Mouse (Mus musculus) forebrain, embryonic 11.5 days (tissue): ENCODE measurements around the gene Slc22a18. TPM values are rescaled to one million over a fixed set of nuclear protein-coding genes. Genes with fewer than 3 reads are reported as not detected.
A peak's percentile ranks its signal among the peaks of the same experiment; 100 is the strongest.

Experiments
- ATAC-seq: fragments of 200-750 bp; cut with Nextera tagmentation; replicated peaks from 2 replicates; pipeline ENCODE4 v1.8.0; 2017; ENCODE audit warnings: moderate TSS enrichment; ENCODE audit not compliant: low FRiP score
- DNase-seq: peaks from one replicate; pipeline ENCODE4 v3.0.0-alpha.2; 2017; ENCODE audit warnings: low spot score
- H3K27ac ChIP-seq: fragments of 300-500 bp; sonication (generic); 2 replicates; pipeline ENCODE4 v1.5.1; 2014; ENCODE audit warnings: low read depth, low read length
- H3K27me3 ChIP-seq: fragments of 300-500 bp; sonication (generic); 2 replicates; pipeline ENCODE4 v1.6.1; 2014; ENCODE audit warnings: mild to moderate bottlenecking, low read length, mixed read lengths; ENCODE audit not compliant: control insufficient read depth, insufficient read depth
- H3K36me3 ChIP-seq: fragments of 300-500 bp; sonication (generic); 2 replicates; pipeline ENCODE4 v1.6.1; 2014; ENCODE audit warnings: mild to moderate bottlenecking, low read length, moderate library complexity, mixed read lengths; ENCODE audit not compliant: control insufficient read depth, insufficient read depth
- H3K4me1 ChIP-seq: fragments of 300-500 bp; sonication (generic); replicated peaks from 2 replicates; pipeline ENCODE4 v1.6.1; 2014; ENCODE audit warnings: low read length, mixed read lengths; ENCODE audit not compliant: control insufficient read depth, insufficient read depth
- H3K4me2 ChIP-seq: fragments of 300-500 bp; sonication (generic); 2 replicates; pipeline ENCODE4 v1.6.1; 2014; ENCODE audit warnings: low read depth, mild to moderate bottlenecking, low read length, moderate library complexity, mixed read lengths; ENCODE audit not compliant: severe bottlenecking
- H3K4me3 ChIP-seq: fragments of 300-500 bp; sonication (generic); 2 replicates; pipeline ENCODE4 v1.5.1; 2014; ENCODE audit warnings: low read depth, low read length
- H3K9ac ChIP-seq: fragments of 300-500 bp; sonication (generic); 2 replicates; pipeline ENCODE4 v1.6.1; 2014; ENCODE audit warnings: low read length
- H3K9me3 ChIP-seq: fragments of 300-500 bp; sonication (generic); 2 replicates; pipeline ENCODE4 v1.6.1; 2016; ENCODE audit warnings: low read length, mixed read lengths; ENCODE audit not compliant: control insufficient read depth
- WGBS: fragments of 180-500 bp; shearing (Covaris S2); extraction: QIAGEN DNeasy Blood & Tissue Kit; methylation state at CpG from one replicate; pipeline ENCODE4 v1.1.7; 2014; 5-methylcytosine and 5-hydroxymethylcytosine counted together
- polyA plus RNA-seq: library from polyadenylated mRNA; unstranded; fragments of >200 nt; fragmentation: Nextera tagmentation; extraction: Ambion mirVana; gene quantifications from 2 replicates; pipeline ENCODE4 v1.2.1, GENCODE M21; 2014

Gene Slc22a18
- polyA plus RNA-seq, 1 experiment from 2014 or later: 0.20 TPM

- 0 out of 2 replicates have a peak, but pooled peaks cover 1% of the 10 kb centered on the region for H3K4me1 ChIP-seq
- no peaks in the 10 kb centered on the region for H3K36me3 ChIP-seq
- H3K27ac ChIP-seq: no peak overlapping the region
- 80% methylated on average over 2 of the region's 2 CpGs for WGBS
- no peak overlapping the region for H3K4me2 ChIP-seq
- H3K9ac ChIP-seq: no peak overlapping the region
- no peaks in the 10 kb centered on the region for H3K9me3 ChIP-seq
- ATAC-seq: no peak
- no peak for DNase-seq
- H3K27me3 ChIP-seq: peaks cover 35% of the 10 kb centered on the region
- H3K4me3 ChIP-seq: no peak overlapping the region
Measured at GRCm38 (mm10) chr7:143505411-143505810, 31.9 kb downstream of the Slc22a18 start.

DNA sequence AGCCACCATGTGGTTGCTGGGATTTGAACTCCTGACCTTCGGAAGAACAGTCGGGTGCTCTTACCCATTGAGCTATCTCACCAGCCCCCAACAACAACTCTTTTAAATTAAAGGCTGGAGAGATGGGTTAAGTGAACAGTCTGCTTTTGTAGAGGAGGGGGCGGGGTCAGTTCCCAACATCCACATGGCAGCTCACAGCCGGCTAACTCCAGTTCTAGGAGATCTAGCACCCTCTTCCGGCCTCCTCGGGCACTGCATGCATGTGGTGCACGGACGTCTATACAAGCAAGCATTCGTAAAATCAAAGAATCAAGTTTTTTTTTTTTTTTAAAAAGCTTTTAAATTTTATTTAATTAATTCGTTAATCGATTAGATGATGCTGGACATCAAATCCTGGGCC, 32.3 kb downstream of the Slc22a18 start:
- peaks cover 31% of the 10 kb centered on the region for H3K27me3 ChIP-seq
- H3K27ac ChIP-seq: no peak overlapping the region
- H3K4me3 ChIP-seq: no peak overlapping the region
- no peaks in the 10 kb centered on the region for H3K36me3 ChIP-seq
- H3K9me3 ChIP-seq: no peaks in the 10 kb centered on the region
- H3K4me2 ChIP-seq: no peak overlapping the region
- 30% methylated on average over 11 of the region's 11 CpGs for WGBS
- H3K9ac ChIP-seq: no peak overlapping the region
- DNase-seq (peak; percentile 83), ATAC-seq (no peak)
- H3K4me1 ChIP-seq: 0 out of 2 replicates have a peak, but pooled peaks cover 1% of the 10 kb centered on the region

DNA sequence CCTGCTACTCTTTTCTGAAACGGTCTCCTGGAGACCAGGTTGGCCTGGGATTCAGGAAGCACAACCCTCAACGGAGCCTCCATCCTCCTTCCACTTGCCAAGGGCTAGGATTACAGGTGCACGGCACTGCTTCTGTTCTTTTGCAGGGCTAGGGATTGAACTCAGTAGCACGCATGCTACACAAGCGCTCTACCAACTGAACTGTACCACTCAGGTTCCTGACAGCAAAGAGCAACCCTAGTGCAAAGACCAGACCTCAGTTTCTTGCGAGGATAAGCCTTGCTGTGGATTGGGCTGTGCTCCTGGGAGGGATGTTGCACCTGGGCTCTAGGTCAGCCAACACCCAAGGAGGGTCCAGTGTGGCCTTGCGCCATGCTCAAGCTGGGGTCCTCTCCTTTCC, 32.7 kb downstream of the Slc22a18 start:
- H3K9me3 ChIP-seq: no peaks in the 10 kb centered on the region
- ATAC-seq (no peak), DNase-seq (no peak)
- 68% methylated on average over 7 of the region's 7 CpGs for WGBS
- no peaks in the 10 kb centered on the region for H3K36me3 ChIP-seq
- H3K27me3 ChIP-seq: peaks cover 27% of the 10 kb centered on the region
- H3K4me2 ChIP-seq: no peak overlapping the region
- H3K27ac ChIP-seq: no peak overlapping the region
- 0 out of 2 replicates have a peak, but pooled peaks cover 1% of the 10 kb centered on the region for H3K4me1 ChIP-seq
- no peak overlapping the region for H3K9ac ChIP-seq
- no peak overlapping the region for H3K4me3 ChIP-seq

DNA sequence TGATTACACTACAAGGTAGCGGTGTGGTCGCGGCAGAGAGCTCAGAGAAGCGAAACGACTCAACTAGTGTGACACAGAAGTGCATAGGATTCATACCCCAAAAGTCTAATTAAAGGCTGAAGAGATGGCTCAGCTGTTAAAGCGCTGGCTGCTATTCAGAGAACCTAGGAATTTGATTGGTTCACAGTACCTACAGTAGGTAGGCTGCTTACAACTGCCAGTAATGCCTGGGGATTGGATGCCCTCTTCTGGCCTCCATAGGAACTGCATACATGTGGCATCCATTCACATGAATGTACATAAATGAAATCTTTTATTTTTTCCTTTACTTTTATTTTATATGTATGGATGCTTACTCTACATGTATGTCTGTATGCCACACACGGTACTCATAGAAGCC, 33.1 kb downstream of the Slc22a18 start:
- no peak overlapping the region for H3K9ac ChIP-seq
- 0 out of 2 replicates have a peak, but pooled peaks cover 1% of the 10 kb centered on the region for H3K4me1 ChIP-seq
- ATAC-seq (no peak), DNase-seq (peak; percentile 73)
- no peaks in the 10 kb centered on the region for H3K36me3 ChIP-seq
- H3K9me3 ChIP-seq: no peaks in the 10 kb centered on the region
- H3K4me3 ChIP-seq: no peak overlapping the region
- no peak overlapping the region for H3K4me2 ChIP-seq
- 32% methylated on average over 7 of the region's 7 CpGs for WGBS
- H3K27ac ChIP-seq: no peak overlapping the region
- peaks cover 23% of the 10 kb centered on the region for H3K27me3 ChIP-seq

DNA sequence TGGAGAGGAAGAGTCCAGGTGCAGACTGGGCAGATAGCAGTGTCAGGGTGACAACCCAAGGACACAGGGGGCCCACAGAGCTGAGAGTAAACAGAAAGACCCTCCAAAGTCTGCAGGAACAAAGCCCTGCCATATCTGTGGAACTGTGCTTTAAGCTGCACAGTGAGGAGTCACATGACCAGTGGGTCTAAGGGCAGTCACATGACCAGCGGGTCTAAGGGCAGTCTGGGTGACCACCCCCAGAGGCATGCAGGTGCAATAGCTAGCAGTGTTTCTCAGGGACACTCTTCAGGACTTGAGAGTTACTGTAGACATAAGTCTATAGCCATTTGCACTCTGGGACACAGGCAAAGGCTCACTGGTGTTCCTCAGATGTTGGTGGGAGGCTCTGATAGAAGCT, 36.0 kb downstream of the Slc22a18 start:
- no peak overlapping the region for H3K27ac ChIP-seq
- no peaks in the 10 kb centered on the region for H3K9me3 ChIP-seq
- no peak overlapping the region for H3K9ac ChIP-seq
- 76% methylated on average over 1 of the region's 1 CpGs for WGBS
- no peak overlapping the region for H3K4me3 ChIP-seq
- no peak overlapping the region for H3K4me2 ChIP-seq
- no peaks in the 10 kb centered on the region for H3K4me1 ChIP-seq
- ATAC-seq (no peak), DNase-seq (no peak)
- no peaks in the 10 kb centered on the region for H3K27me3 ChIP-seq
- H3K36me3 ChIP-seq: peaks cover 8% of the 10 kb centered on the region; the same call in 1 of the 2 replicates

DNA sequence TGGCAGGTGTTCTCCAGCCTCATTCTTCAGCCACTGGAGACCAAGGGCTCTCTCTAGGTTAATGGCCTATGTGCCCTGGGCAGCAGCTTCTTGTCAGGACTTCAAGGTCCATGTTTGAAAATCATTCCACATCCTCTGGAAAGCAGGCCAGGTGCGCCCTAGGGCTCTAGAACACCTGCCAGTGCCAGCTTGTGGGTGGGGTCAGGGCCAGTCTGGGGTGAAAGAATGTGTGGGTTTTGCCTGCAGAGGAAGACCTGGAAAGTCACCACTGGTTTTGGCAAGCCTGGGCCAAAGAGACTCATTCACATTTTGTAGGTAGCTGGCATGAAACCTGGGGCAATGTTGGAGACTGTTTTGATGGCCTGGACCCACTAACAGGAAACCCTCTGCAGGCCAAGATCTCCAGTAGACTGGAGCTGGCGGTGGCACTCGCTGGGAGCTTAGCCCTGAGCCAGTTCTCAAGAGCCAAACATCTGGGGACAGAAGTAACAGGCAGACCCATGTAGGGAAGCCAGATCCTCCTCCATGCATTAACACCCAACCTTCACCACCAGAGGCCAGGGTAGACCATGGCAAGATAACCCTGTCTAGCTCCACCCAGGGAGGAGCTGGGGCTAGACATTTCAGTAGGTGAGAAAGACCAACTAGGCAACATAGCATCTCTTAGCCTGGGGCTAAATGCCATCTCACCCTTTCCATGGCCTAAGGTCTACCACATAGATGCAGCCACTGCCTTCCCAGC, 37.2 kb downstream of the Slc22a18 start:
- ATAC-seq (no peak), DNase-seq (no peak)
- Histone ChIP-seq H3K4me1 (no peaks in the 10 kb centered on the region), H3K27me3 (no peaks in the 10 kb centered on the region), H3K4me3 (no peak overlapping the region), H3K27ac (no peak overlapping the region), H3K9ac (no peak overlapping the region), H3K36me3 (peaks cover 12% of the 10 kb centered on the region; the same call in 1 of the 2 replicates), H3K4me2 (no peak overlapping the region), H3K9me3 (no peaks in the 10 kb centered on the region)
- 94% methylated on average over 3 of the region's 3 CpGs for WGBS

GRCm38 (mm10) chr7:143511335-143511712, 37.8 kb downstream of the Slc22a18 start:
- DNase-seq (no peak), ATAC-seq (no peak)
- peaks cover 13% of the 10 kb centered on the region; the same call in 1 of the 2 replicates for H3K36me3 ChIP-seq
- no peaks in the 10 kb centered on the region for H3K27me3 ChIP-seq
- no peaks in the 10 kb centered on the region for H3K9me3 ChIP-seq
- no peak overlapping the region for H3K27ac ChIP-seq
- no peak overlapping the region for H3K4me2 ChIP-seq
- H3K4me1 ChIP-seq: no peaks in the 10 kb centered on the region
- no peak overlapping the region for H3K4me3 ChIP-seq
- H3K9ac ChIP-seq: no peak overlapping the region

DNA sequence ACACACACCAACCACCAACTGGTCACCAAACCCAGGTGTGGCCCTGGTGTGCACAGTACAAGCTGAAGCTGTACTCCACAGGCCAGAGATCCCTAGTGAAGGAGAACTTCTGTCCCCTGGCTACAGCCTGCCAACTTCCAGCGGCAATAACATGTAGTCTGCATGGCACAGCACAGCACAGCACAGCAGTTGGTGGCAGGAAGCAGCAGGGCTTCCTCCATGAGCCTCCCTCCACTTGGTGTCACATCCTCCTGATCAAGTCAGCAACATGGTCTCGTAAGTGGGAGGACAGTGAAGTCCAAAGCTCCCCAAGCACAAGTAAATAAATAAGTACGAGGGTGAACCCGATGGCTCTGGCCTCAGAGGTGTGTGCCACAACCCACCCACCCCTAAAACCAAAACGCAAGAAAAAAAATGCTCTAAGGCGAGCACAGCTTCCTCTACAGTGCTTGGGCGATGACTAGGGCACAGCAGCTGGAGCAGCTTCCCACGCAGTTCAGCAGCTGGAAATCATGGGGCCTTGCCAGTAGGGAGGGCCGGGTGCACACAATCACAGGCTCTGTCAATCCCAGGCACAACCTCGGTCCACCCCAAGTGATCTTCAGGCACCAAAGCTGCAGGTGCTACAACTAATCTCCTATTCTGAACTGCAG, 40.4 kb downstream of the Slc22a18 start:
- DNase-seq (no peak), ATAC-seq (no peak)
- Histone ChIP-seq H3K4me1 (no peaks in the 10 kb centered on the region), H3K4me2 (no peak overlapping the region), H3K27ac (no peak overlapping the region), H3K4me3 (no peak overlapping the region), H3K9ac (no peak overlapping the region), H3K27me3 (no peaks in the 10 kb centered on the region), H3K36me3 (peaks cover 15% of the 10 kb centered on the region; the same call in 1 of the 2 replicates), H3K9me3 (no peaks in the 10 kb centered on the region)
- WGBS: 90% methylated on average over 10 of the region's 10 CpGs

- no peak overlapping the region for H3K27ac ChIP-seq
- DNase-seq (no peak), ATAC-seq (no peak)
- no peaks in the 10 kb centered on the region for H3K4me1 ChIP-seq
- no peak overlapping the region for H3K9ac ChIP-seq
- no peaks in the 10 kb centered on the region for H3K27me3 ChIP-seq
- WGBS: 90% methylated on average over 4 of the region's 4 CpGs
- H3K4me2 ChIP-seq: no peak overlapping the region
- H3K9me3 ChIP-seq: no peaks in the 10 kb centered on the region
- H3K4me3 ChIP-seq: no peak overlapping the region
- H3K36me3 ChIP-seq: peaks cover 18% of the 10 kb centered on the region; the same call in 1 of the 2 replicates
Measured at GRCm38 (mm10) chr7:143514416-143514768, 40.9 kb downstream of the Slc22a18 start.
